Mouse (Mus musculus) kidney, embryonic 16.5 days (tissue): ENCODE data around the gene Gm49369. TPM values are rescaled to one million over a fixed set of nuclear protein-coding genes. Genes with fewer than 3 reads are reported as not detected.
A peak's percentile ranks its signal among the peaks of the same experiment; 100 is the strongest.
"Not testable (repeated sequence)": the region's sequence is repeated elsewhere in the genome, so short reads cannot be mapped to it uniquely, and the experiment has no call there.

Experiments used
- ATAC-seq: fragments of 200-750 bp; cut with Nextera tagmentation; 2 replicates; pipeline ENCODE4 v1.8.0; 2017; ENCODE audit warnings: moderate TSS enrichment; ENCODE audit not compliant: low FRiP score, low TSS enrichment
- H3K27ac ChIP-seq: fragments of 300-500 bp; sonication (generic); 2 replicates; pipeline ENCODE4 v1.5.1; 2014; ENCODE audit warnings: low read length
- H3K27me3 ChIP-seq: fragments of 300-500 bp; sonication (generic); 2 replicates; pipeline ENCODE4 v1.6.1; 2014; ENCODE audit warnings: low read length, control low read depth, mixed read lengths; ENCODE audit not compliant: insufficient read depth
- H3K36me3 ChIP-seq: fragments of 300-500 bp; sonication (generic); 2 replicates; pipeline ENCODE4 v1.6.1; 2014; ENCODE audit warnings: low read length, control low read depth, mixed read lengths; ENCODE audit not compliant: insufficient read depth
- H3K4me1 ChIP-seq: fragments of 300-500 bp; sonication (generic); 2 replicates; pipeline ENCODE4 v1.6.1; 2014; ENCODE audit warnings: low read length, control low read depth, mixed read lengths; ENCODE audit not compliant: insufficient read depth
- H3K4me2 ChIP-seq: fragments of 300-500 bp; sonication (generic); replicated peaks from 2 replicates; pipeline ENCODE4 v1.6.1; 2014; ENCODE audit warnings: low read depth, low read length
- H3K4me3 ChIP-seq: fragments of 300-500 bp; sonication (generic); 2 replicates; pipeline ENCODE4 v1.5.1; 2014; ENCODE audit warnings: mild to moderate bottlenecking, low read length
- H3K9ac ChIP-seq: fragments of 300-500 bp; sonication (generic); replicated peaks from 2 replicates; pipeline ENCODE4 v1.6.1; 2014; ENCODE audit warnings: low read length
- H3K9me3 ChIP-seq: fragments of 300-500 bp; sonication (generic); 2 replicates; pipeline ENCODE4 v1.6.1; 2016; ENCODE audit warnings: low read length, control low read depth
- WGBS: fragments of 180-500 bp; shearing (Covaris S2); extraction: QIAGEN DNeasy Blood & Tissue Kit; methylation state at CpG from one replicate; pipeline ENCODE4 v1.1.7; 2014; 5-methylcytosine and 5-hydroxymethylcytosine counted together
- polyA plus RNA-seq: library from polyadenylated mRNA; unstranded; fragments of >200 nt; fragmentation: Nextera tagmentation; extraction: Ambion mirVana; gene quantifications from 2 replicates; pipeline ENCODE4 v1.2.1, GENCODE M21; 2015

Gm49369 gene
- polyA plus RNA-seq, 1 experiment from 2014 or later, result 4.4 TPM

- WGBS, result 57% methylated on average over 10 of the region's 10 CpGs
- peaks cover 13% of the 10 kb centered on the region; the same call in 1 of the 2 replicates for H3K4me1 ChIP-seq
Measured at GRCm38 (mm10) chr7:142341564-142342246, 40.8 kb downstream of the Gm49369 start.

DNA sequence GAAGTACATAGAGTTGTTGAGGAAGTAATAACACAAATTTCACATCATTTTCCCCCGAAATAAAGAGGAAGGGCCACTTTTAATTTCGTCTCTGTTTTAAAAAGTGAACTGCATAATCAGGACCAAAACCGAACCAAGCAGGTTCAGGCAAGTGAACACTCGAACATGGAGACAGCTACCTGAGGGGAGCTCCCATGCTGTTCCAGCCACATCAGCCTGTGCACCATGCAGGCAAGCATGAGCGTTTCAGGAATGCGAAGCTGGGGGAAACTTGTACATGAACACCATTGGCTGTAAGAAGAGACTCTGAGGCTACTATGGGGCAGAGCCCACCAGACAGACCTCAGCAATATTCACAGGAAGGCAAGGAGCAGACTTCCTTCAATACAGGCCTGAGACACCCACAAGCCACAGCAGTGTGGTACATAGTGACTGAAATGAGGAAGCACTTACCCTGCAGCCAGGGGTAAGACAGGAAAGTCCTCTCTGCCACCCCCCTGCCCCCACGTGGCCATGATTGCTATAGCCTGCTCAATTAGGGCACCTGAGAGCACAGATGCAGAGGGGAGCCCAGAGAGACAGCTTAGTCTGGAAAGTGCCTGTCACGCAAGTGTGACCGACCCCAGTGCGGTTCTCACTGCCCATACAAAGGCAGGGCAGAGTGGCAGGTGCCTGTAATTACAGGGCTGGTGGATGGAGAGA lies 42.0 kb downstream of the Gm49369 start:
- H3K4me3 ChIP-seq, result no peak overlapping the region
- ATAC-seq, result peak; percentile 47; the same call in 1 of the 2 replicates
- peaks cover 13% of the 10 kb centered on the region; the same call in 1 of the 2 replicates for H3K4me1 ChIP-seq
- H3K36me3 ChIP-seq, result no peaks in the 10 kb centered on the region
- H3K27ac ChIP-seq, result no peak overlapping the region
- H3K4me2 ChIP-seq, result no peak overlapping the region
- H3K9ac ChIP-seq, result no peak overlapping the region
- H3K27me3 ChIP-seq, result no peaks in the 10 kb centered on the region
- no peaks in the 10 kb centered on the region for H3K9me3 ChIP-seq
- WGBS, result 43% methylated on average over 10 of the region's 10 CpGs

More at GRCm38 (mm10) chr7:142341564-142342246, 40.8 kb downstream of the Gm49369 start:
- H3K4me2 ChIP-seq, result no peak overlapping the region
- H3K27ac ChIP-seq, result no peak overlapping the region; the same call in 1 of the 2 replicates
- no peaks in the 10 kb centered on the region for H3K36me3 ChIP-seq
- H3K9me3 ChIP-seq, result no peaks in the 10 kb centered on the region
- H3K9ac ChIP-seq, result no peak overlapping the region
- no peak overlapping the region for H3K4me3 ChIP-seq
- no peak for ATAC-seq
- H3K27me3 ChIP-seq, result no peaks in the 10 kb centered on the region

- Histone ChIP-seq H3K27me3 (no peaks in the 10 kb centered on the region), H3K9me3 (no peaks in the 10 kb centered on the region), H3K9ac (no peak overlapping the region), H3K4me2 (no peak overlapping the region), H3K36me3 (no peaks in the 10 kb centered on the region), H3K4me3 (no peak overlapping the region), H3K27ac (no peak overlapping the region), H3K4me1 (peaks cover 4% of the 10 kb centered on the region)
- WGBS, result 82% methylated on average over 8 of the region's 8 CpGs
- ATAC-seq, result no peak
Measured at GRCm38 (mm10) chr7:142335151-142335550, 47.3 kb downstream of the Gm49369 start.

GRCm38 (mm10) chr7:142334246-142334645 lies 48.2 kb downstream of the Gm49369 start:
- H3K27me3 ChIP-seq, result no peaks in the 10 kb centered on the region
- H3K36me3 ChIP-seq, result no peaks in the 10 kb centered on the region
- no peaks in the 10 kb centered on the region for H3K9me3 ChIP-seq
- no peak overlapping the region for H3K4me3 ChIP-seq
- peaks cover 12% of the 10 kb centered on the region for H3K4me1 ChIP-seq
- H3K27ac ChIP-seq, result no peak overlapping the region
- ATAC-seq, result peak; percentile 75
- H3K4me2 ChIP-seq, result no peak overlapping the region
- no peak overlapping the region for H3K9ac ChIP-seq
- 2% methylated on average over 3 of the region's 3 CpGs for WGBS

DNA sequence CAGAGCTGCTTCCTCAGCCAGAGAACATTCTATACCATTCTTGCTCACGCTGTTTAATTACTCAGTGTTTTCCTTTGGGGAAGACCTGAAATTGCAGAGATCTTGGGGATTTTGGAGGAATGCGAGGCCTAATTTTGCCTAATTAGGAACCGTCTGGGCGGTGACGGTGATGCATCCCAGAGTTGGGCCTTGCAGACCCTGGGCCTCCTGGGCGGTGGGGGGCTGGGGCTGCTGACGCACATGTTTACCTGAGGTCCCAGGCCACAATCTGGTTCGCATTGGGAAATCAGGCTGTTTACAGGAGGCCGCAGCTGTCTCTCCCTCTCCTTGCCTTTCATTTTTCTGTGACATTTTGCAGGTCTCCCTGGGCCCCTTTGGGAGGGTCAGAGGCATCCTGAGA lies 49.7 kb downstream of the Gm49369 start:
- not testable (repeated sequence) for ATAC-seq, H3K4me2 ChIP-seq, H3K9me3 ChIP-seq, H3K36me3 ChIP-seq, H3K27ac ChIP-seq, H3K27me3 ChIP-seq, H3K9ac ChIP-seq, H3K4me3 ChIP-seq
- WGBS, result 97% methylated on average over 3 of the region's 9 CpGs
- peaks cover 15% of the 10 kb centered on the region for H3K4me1 ChIP-seq

GRCm38 (mm10) chr7:142331281-142331680 lies 51.2 kb downstream of the Gm49369 start:
- Histone ChIP-seq H3K36me3 (no peaks in the 10 kb centered on the region), H3K27me3 (no peaks in the 10 kb centered on the region), H3K4me2 (no peak overlapping the region), H3K9ac (no peak overlapping the region), H3K27ac (no peak overlapping the region), H3K4me3 (no peak overlapping the region), H3K9me3 (no peaks in the 10 kb centered on the region), H3K4me1 (peaks cover 15% of the 10 kb centered on the region)
- ATAC-seq, result no peak
- 83% methylated on average over 4 of the region's 4 CpGs for WGBS

- Histone ChIP-seq H3K27me3 (no peaks in the 10 kb centered on the region), H3K36me3 (no peaks in the 10 kb centered on the region), H3K27ac (peak overlapping the region; percentile 48; the same call in 1 of the 2 replicates), H3K9me3 (no peaks in the 10 kb centered on the region), H3K4me3 (no peak overlapping the region), H3K4me2 (no peak overlapping the region), H3K9ac (peak overlapping the region; percentile 32; the same call in 1 of the 2 replicates), H3K4me1 (peaks cover 15% of the 10 kb centered on the region)
- peak; percentile 74 for ATAC-seq
- WGBS, result 28% methylated on average over 9 of the region's 9 CpGs
Measured at GRCm38 (mm10) chr7:142330271-142330724, 52.2 kb downstream of the Gm49369 start.

DNA sequence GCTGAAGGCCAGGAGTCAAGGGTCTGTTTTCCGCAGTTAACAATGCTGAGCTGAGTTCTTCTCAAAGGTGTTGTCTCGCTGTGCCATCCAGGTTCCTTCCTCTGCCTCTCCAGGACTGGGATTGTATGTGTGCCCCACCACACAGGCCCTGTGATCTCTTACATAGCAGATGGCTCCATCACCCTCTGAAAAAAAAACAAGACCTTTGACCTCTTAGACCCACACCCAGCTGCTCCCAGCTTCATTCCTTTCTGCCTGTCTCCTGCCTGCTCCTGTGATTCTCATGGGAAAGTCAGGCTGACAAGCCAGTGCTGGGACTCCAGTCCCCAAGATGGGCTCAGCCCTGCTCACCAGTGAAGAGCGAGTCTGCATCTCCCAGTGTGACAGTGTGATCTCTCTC lies 54.0 kb downstream of the Gm49369 start:
- Histone ChIP-seq H3K4me3 (no peak overlapping the region), H3K27ac (no peak overlapping the region), H3K9ac (no peak overlapping the region), H3K36me3 (no peaks in the 10 kb centered on the region), H3K27me3 (no peaks in the 10 kb centered on the region), H3K4me2 (no peak overlapping the region), H3K9me3 (no peaks in the 10 kb centered on the region), H3K4me1 (peaks cover 15% of the 10 kb centered on the region)
- ATAC-seq, result no peak
- 50% methylated on average over 3 of the region's 3 CpGs for WGBS

GRCm38 (mm10) chr7:142326714-142327445 lies 55.6 kb downstream of the Gm49369 start:
- no peak for ATAC-seq
- Histone ChIP-seq H3K36me3 (no peaks in the 10 kb centered on the region), H3K4me3 (no peak overlapping the region), H3K27me3 (no peaks in the 10 kb centered on the region), H3K4me2 (no peak overlapping the region), H3K4me1 (peaks cover 15% of the 10 kb centered on the region), H3K9ac (no peak overlapping the region), H3K9me3 (no peaks in the 10 kb centered on the region), H3K27ac (peak overlapping the region; percentile 55; the same call in 1 of the 2 replicates)
- 48% methylated on average over 9 of the region's 9 CpGs for WGBS
